Mouse (Mus musculus): Measurements from ENCODE around the gene Gm14862. TPM values are rescaled to one million over a fixed set of nuclear protein-coding genes. Genes with fewer than 3 reads are reported as not detected.

Gm14862 gene
- polyA plus RNA-seq, 2 experiments: 1.5 to 4.4 TPM

- Histone ChIP-seq H3K9ac (replicated peaks) (no peak overlapping the region), H3K4me3 (ENCODE audit: insufficient read depth in 1 of 2, low read depth in 2 of 2, low read length in 2 of 2) (no peak overlapping the region), H3K27me3 (ENCODE audit: control insufficient read depth, insufficient read depth, low read length) (peaks cover 5% of the 10 kb centered on the region), H3K9me3 (ENCODE audit: control insufficient read depth, low read length) (no peaks in the 10 kb centered on the region), H3K27ac (no peak overlapping the region), H3K4me1 (replicated peaks; ENCODE audit: control insufficient read depth in 2 of 2, insufficient read depth in 2 of 2, low read length in 1 of 2) (no peaks in the 10 kb centered on the region), H3K36me3 (replicated peaks; ENCODE audit: control insufficient read depth, insufficient read depth, low read depth) (no peaks in the 10 kb centered on the region), H3K4me2 (ENCODE audit: low read depth) (no peak overlapping the region)
- no peak for ATAC-seq (ENCODE audit: insufficient read depth)
- 44% methylated on average over 2 of the region's 2 CpGs for WGBS (ENCODE audit: insufficient replicate concordance)
- DNase-seq (ENCODE audit: low read depth in 3 of 3, low spot score in 3 of 3): no peak
- TF ChIP-seq CTCF (IDR thresholded peaks at IDR 0.05; ENCODE audit: low read depth) (no peak), EP300 (IDR thresholded peaks at IDR 0.05; ENCODE audit: low read depth) (no peak)
Observed at GRCm38 (mm10) chrX:9205121-9205520, 51.6 kb downstream of the Gm14862 start.

GRCm38 (mm10) chrX:9202781-9203405, 53.8 kb downstream of the Gm14862 start:
- WGBS (ENCODE audit: insufficient replicate concordance): 54% methylated on average over 7 of the region's 7 CpGs
- ATAC-seq (ENCODE audit: insufficient read depth): no peak

DNA sequence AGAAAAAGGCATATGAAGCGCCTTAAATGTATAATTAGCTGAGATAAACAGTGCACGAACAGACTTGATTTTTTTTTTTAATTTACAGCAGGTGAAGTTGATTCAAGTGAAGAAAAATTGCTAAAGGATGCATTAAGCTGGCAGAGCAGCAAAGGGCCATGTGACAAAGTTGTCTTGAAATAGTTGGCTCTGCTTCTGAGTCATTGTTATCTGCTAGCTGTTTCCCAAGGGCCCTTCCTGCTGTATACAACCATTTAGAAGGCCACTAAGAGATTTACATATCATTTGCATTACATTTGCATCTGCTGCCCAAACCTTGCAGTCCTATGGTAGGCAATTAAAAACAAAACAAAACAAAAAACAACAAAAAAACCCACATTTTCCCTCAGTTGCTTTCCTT, 54.7 kb downstream of the Gm14862 start:
- TF ChIP-seq CTCF (IDR thresholded peaks at IDR 0.05; ENCODE audit: low read depth): no peak
- no peak for TF ChIP-seq EP300 (IDR thresholded peaks at IDR 0.05; ENCODE audit: low read depth)
- Histone ChIP-seq H3K4me2 (ENCODE audit: low read depth) (no peak overlapping the region), H3K27ac (no peak overlapping the region), H3K27me3 (ENCODE audit: control insufficient read depth, insufficient read depth, low read length) (peaks cover 13% of the 10 kb centered on the region), H3K36me3 (replicated peaks; ENCODE audit: control insufficient read depth, insufficient read depth, low read depth) (no peaks in the 10 kb centered on the region), H3K4me1 (replicated peaks; ENCODE audit: control insufficient read depth in 2 of 2, insufficient read depth in 2 of 2, low read length in 1 of 2) (no peaks in the 10 kb centered on the region), H3K4me3 (ENCODE audit: insufficient read depth in 1 of 2, low read depth in 2 of 2, low read length in 2 of 2) (no peak overlapping the region), H3K9ac (replicated peaks) (no peak overlapping the region), H3K9me3 (ENCODE audit: control insufficient read depth, low read length) (no peaks in the 10 kb centered on the region)
- DNase-seq (ENCODE audit: low read depth in 3 of 3, low spot score in 3 of 3) (no peak), ATAC-seq (ENCODE audit: insufficient read depth) (no peak)
- 56% methylated on average over 2 of the region's 2 CpGs for WGBS (ENCODE audit: insufficient replicate concordance)

More at GRCm38 (mm10) chrX:9202781-9203405, 53.8 kb downstream of the Gm14862 start:
- no peaks in the 10 kb centered on the region for H3K36me3 ChIP-seq (replicated peaks; ENCODE audit: control insufficient read depth, insufficient read depth, low read depth)
- H3K27ac ChIP-seq: no peak overlapping the region
- no peaks in the 10 kb centered on the region for H3K4me1 ChIP-seq (replicated peaks; ENCODE audit: control insufficient read depth in 2 of 2, insufficient read depth in 2 of 2, low read length in 1 of 2)
- no peak for TF ChIP-seq EP300 (IDR thresholded peaks at IDR 0.05; ENCODE audit: low read depth)
- no peak for TF ChIP-seq CTCF (IDR thresholded peaks at IDR 0.05; ENCODE audit: low read depth)
- no peak overlapping the region for H3K4me3 ChIP-seq (ENCODE audit: insufficient read depth in 1 of 2, low read depth in 2 of 2, low read length in 2 of 2)
- no peak overlapping the region for H3K9ac ChIP-seq (replicated peaks)
- H3K9me3 ChIP-seq (ENCODE audit: control insufficient read depth, low read length): no peaks in the 10 kb centered on the region
- H3K27me3 ChIP-seq (ENCODE audit: control insufficient read depth, insufficient read depth, low read length): peaks cover 13% of the 10 kb centered on the region
- H3K4me2 ChIP-seq (ENCODE audit: low read depth): no peak overlapping the region
- no peak for DNase-seq (ENCODE audit: low read depth in 3 of 3, low spot score in 3 of 3)

Other genes starting within 250 kb of the Gm14862 start
- not detected in 2 replicates for gene Fthl17e, start 223.4 kb downstream of the Gm14862 start, polyA plus RNA-seq (2012; rRNA removed)
- not detected in 2 replicates for gene Fthl17e, start 223.4 kb downstream of the Gm14862 start, polyA plus RNA-seq (2014; fragmentation: Nextera tagmentation; extraction: Ambion mirVana)
- gene Fthl17f, start 193.9 kb downstream of the Gm14862 start, polyA plus RNA-seq (2012; rRNA removed): not detected in 2 replicates
- gene Fthl17f, start 193.9 kb downstream of the Gm14862 start, polyA plus RNA-seq (2014; fragmentation: Nextera tagmentation; extraction: Ambion mirVana): not detected in 2 replicates
- not detected in 2 replicates for gene 4930402K13Rik, start 152.3 kb downstream of the Gm14862 start, polyA plus RNA-seq (2012; rRNA removed)
- not detected in 2 replicates for gene 4930402K13Rik, start 152.3 kb downstream of the Gm14862 start, polyA plus RNA-seq (2014; fragmentation: Nextera tagmentation; extraction: Ambion mirVana)
- gene Lancl3, start 57.0 kb downstream of the Gm14862 start, polyA plus RNA-seq (2012; rRNA removed): 0.02 and 0.08 TPM in 2 replicates
- 0.13 and 0.20 TPM in 2 replicates for gene Lancl3, start 57.0 kb downstream of the Gm14862 start, polyA plus RNA-seq (2014; fragmentation: Nextera tagmentation; extraction: Ambion mirVana)
- 16.9 and 18.2 TPM in 2 replicates for gene Xk, start 15.9 kb upstream of the Gm14862 start, polyA plus RNA-seq (2012; rRNA removed)
- 21.6 and 23.5 TPM in 2 replicates for gene Xk, start 15.9 kb upstream of the Gm14862 start, polyA plus RNA-seq (2014; fragmentation: Nextera tagmentation; extraction: Ambion mirVana)
- 2.2 and 3.1 TPM in 2 replicates for gene H2al1m, start 26.9 kb upstream of the Gm14862 start, polyA plus RNA-seq (2012; rRNA removed)
- gene H2al1m, start 26.9 kb upstream of the Gm14862 start, polyA plus RNA-seq (2014; fragmentation: Nextera tagmentation; extraction: Ambion mirVana): 1.8 TPM in 2 replicates
- not detected in 2 replicates for gene H2al1k, start 93.7 kb upstream of the Gm14862 start, polyA plus RNA-seq (2012; rRNA removed)
- not detected in 2 replicates for gene H2al1k, start 93.7 kb upstream of the Gm14862 start, polyA plus RNA-seq (2014; fragmentation: Nextera tagmentation; extraction: Ambion mirVana)
- 1.7 and 2.8 TPM in 2 replicates for gene Cybb, start 230.9 kb upstream of the Gm14862 start, polyA plus RNA-seq (2012; rRNA removed)
- gene Cybb, start 230.9 kb upstream of the Gm14862 start, polyA plus RNA-seq (2014; fragmentation: Nextera tagmentation; extraction: Ambion mirVana): 9.2 and 9.3 TPM in 2 replicates

Measured in liver, embryonic 14.5 days (tissue).